Mouse (Mus musculus) adrenal gland, adult (tissue): Measurements from ENCODE around the gene Gm26602.
"Not testable (repeated sequence)": the region's sequence is repeated elsewhere in the genome, so short reads cannot be mapped to it uniquely, and the experiment has no call there.

ENCODE experiments used
- DNase-seq, 2 experiments: peaks; one replicate each; pipeline ENCODE4 v3.0.0; 2022 to 2023; ENCODE audit warnings: low spot score in 1 of 2; ENCODE audit not compliant: inconsistent age in 2 of 2

The Gm26602 gene

DNA sequence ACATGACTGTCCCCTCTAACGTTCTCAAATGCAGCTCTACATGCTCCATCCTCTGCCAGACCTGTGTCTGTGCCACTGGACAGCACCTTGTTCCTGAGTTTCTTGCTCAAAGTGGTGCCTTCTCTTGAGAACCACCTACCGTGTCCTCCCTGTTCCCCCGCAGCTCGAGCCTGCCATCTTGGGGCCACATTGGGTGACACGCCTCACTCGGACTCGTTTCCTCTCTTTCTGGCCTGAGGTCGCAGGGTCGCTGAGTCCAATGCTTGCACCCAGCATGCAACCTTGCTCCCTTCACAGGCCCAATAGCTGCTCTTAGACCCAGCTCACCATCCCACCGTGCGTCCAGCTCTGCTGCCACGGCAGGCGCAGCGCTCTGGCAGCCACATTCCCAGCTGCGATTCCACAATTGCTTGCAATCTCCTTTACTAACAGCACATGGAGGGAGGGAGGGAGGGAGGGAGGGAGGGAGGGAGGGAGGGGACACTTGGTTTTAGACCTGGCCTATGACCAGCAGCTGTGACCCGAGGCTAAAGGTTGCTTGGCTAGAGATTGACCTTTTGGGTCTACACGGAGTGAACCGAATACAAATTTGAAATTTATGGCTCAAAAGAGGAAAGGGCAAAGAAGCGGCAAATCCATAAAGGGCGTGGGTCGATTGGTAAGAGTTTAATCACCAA lies 47.6 kb downstream of the Gm26602 start:
- peak; percentile 85 to 95 for DNase-seq

DNA sequence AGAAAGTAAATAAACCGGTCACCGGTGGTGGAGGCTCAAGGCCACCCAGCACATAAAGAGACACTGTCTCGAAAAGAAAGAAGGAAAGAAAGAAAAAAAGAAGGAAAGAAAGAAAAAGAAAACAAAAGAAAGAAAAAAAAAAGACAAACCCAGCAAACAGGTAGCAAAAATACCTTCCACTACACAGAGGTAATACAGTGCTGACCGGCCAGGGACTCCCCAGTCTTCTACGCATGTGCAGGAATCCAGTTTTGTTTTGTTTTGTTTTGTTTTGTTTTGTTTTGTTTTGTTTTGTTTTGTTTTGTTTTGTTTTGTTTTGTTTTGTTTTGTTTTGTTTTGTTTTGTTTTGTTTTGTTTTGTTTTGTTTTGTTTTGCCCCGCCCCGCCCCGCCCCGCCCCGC lies 48.8 kb downstream of the Gm26602 start:
- DNase-seq: not testable (repeated sequence)

GRCm38 (mm10) chr10:79959847-79960601 lies 49.4 kb downstream of the Gm26602 start, which contains the start of gene Wdr18:
TSS of gene Wdr18 (plus strand) at chr10:79960152.
- peak; percentile 100 for DNase-seq
